8 mouse cellular contexts compared by ENCODE assay signal in genomic region chr5:128596813-128597212, GRCm38 (mm10). TPM values are rescaled to one million over a fixed set of nuclear protein-coding genes. Genes with fewer than 3 reads are reported as not detected.
A peak's percentile ranks its signal among the peaks of the same experiment; 100 is the strongest.
DNase-seq lines count a peak whose midpoint lies in the region; ATAC-seq and TF ChIP-seq lines count a peak whose summit lies in the region.

No protein-coding gene starts in this region.

- H3K36me3 ChIP-seq in lung, embryonic 14.5 days (ENCODE audit: insufficient read depth) = no peaks in the 10 kb centered on the region
- 0 out of 2 replicates have a peak, but pooled peaks cover 4% of the 10 kb centered on the region for H3K36me3 ChIP-seq in limb, embryonic 10.5 days
- no peaks in the 10 kb centered on the region for H3K36me3 ChIP-seq in stomach, embryonic 15.5 days

- no peak overlapping the region for H3K27ac ChIP-seq in cerebellum, adult 2 months (ENCODE audit: insufficient read depth, low read length)
- no peak overlapping the region for H3K27ac ChIP-seq in lung, embryonic 14.5 days (ENCODE audit: low read depth)
- peak overlapping the region; percentile 75 for H3K27ac ChIP-seq in limb, embryonic 10.5 days
- no peak overlapping the region for H3K27ac ChIP-seq in stomach, embryonic 15.5 days

- WGBS in cerebellum, adult 2 months = 9% methylated on average over 20 of the region's 20 CpGs
- 4% methylated on average over 20 of the region's 20 CpGs for WGBS in lung, embryonic 14.5 days
- WGBS in limb, embryonic 10.5 days = under 1% methylated on average over 20 of the region's 20 CpGs
- WGBS in stomach, embryonic 15.5 days = 4% methylated on average over 20 of the region's 20 CpGs

- H3K9me3 ChIP-seq in lung, embryonic 14.5 days (ENCODE audit: low read depth, low read length) = no peaks in the 10 kb centered on the region
- no peaks in the 10 kb centered on the region for H3K9me3 ChIP-seq in limb, embryonic 10.5 days (replicated peaks)
- no peaks in the 10 kb centered on the region for H3K9me3 ChIP-seq in stomach, embryonic 15.5 days

- H3K4me2 ChIP-seq in lung, embryonic 14.5 days = peak overlapping the region; percentile 57
- H3K4me2 ChIP-seq in stomach, embryonic 15.5 days = peak overlapping the region; percentile 53

- H3K4me1 ChIP-seq in cerebellum, adult 2 months (ENCODE audit: control insufficient read depth, insufficient read depth, low read length) = peaks cover 7% of the 10 kb centered on the region; the same call in 1 of the 2 replicates
- H3K4me1 ChIP-seq in lung, embryonic 14.5 days (ENCODE audit: insufficient read depth) = 0 out of 2 replicates have a peak, but pooled peaks cover 6% of the 10 kb centered on the region
- peaks cover 58% of the 10 kb centered on the region for H3K4me1 ChIP-seq in limb, embryonic 10.5 days
- peaks cover 29% of the 10 kb centered on the region for H3K4me1 ChIP-seq in stomach, embryonic 15.5 days

- peak overlapping the region; percentile 22 for H3K4me3 ChIP-seq in cerebellum, adult 2 months (replicated peaks; ENCODE audit: insufficient read depth, low read depth, low read length)
- H3K4me3 ChIP-seq in lung, embryonic 14.5 days (ENCODE audit: low read depth, low read length) = peak overlapping the region; percentile 25
- H3K4me3 ChIP-seq in limb, embryonic 10.5 days = peak overlapping the region; percentile 48
- peak overlapping the region; percentile 27 for H3K4me3 ChIP-seq in stomach, embryonic 15.5 days (replicated peaks)

- no peak for ATAC-seq in lung, embryonic 14.5 days (ENCODE audit: insufficient read depth)
- no peak for ATAC-seq in stomach, embryonic 15.5 days (ENCODE audit: insufficient read depth, low FRiP score, low read depth)
- ATAC-seq in activated CD4-positive, CD25-positive, alpha-beta regulatory T cell, adult 4 months = no peak

- peak overlapping the region; percentile 29 for H3K9ac ChIP-seq in lung, embryonic 14.5 days
- no peak overlapping the region for H3K9ac ChIP-seq in stomach, embryonic 15.5 days

- TF ChIP-seq POLR2A in cerebellum, adult 2 months (IDR thresholded peaks at IDR 0.05; ENCODE audit: borderline replicate concordance, insufficient read depth, low read length) = no peak

- H3K27me3 ChIP-seq in cerebellum, adult 2 months (ENCODE audit: control insufficient read depth, insufficient read depth, low read length) = peaks cover 3% of the 10 kb centered on the region; the same call in 1 of the 2 replicates
- H3K27me3 ChIP-seq in lung, embryonic 14.5 days (ENCODE audit: insufficient read depth, low read length) = peaks cover 39% of the 10 kb centered on the region; the same call in 1 of the 2 replicates
- H3K27me3 ChIP-seq in limb, embryonic 10.5 days (ENCODE audit: low read depth, poor library complexity, severe bottlenecking) = no peaks in the 10 kb centered on the region
- H3K27me3 ChIP-seq in stomach, embryonic 15.5 days (replicated peaks) = peaks cover 49% of the 10 kb centered on the region

- no peak for TF ChIP-seq CTCF in cerebellum, adult 2 months (IDR thresholded peaks at IDR 0.05; ENCODE audit: borderline replicate concordance, insufficient read depth, low read depth, low read length)
- TF ChIP-seq CTCF in lung, embryonic 14.5 days (IDR thresholded peaks at IDR 0.05; ENCODE audit: low read depth) = no peak

- DNase-seq in cerebellum, adult 2 months = peak in 1 of 2 experiments; percentile 11
- no peak for DNase-seq in cerebellum, adult 9-11 months
- peak; percentile 44 for DNase-seq in lung, embryonic 14.5 days
- DNase-seq in lung, postnatal 36 days = no peak
- peak; percentile 64 for DNase-seq in limb, embryonic 10.5 days (ENCODE audit: low spot score)
- DNase-seq in urinary bladder, adult 2 months (ENCODE audit: low spot score) = no peak

RNA-seq across cellular contexts. Expression of gene Fzd10, which starts 3.8 kb away (rescaled TPM):
- 1.6 and 1.9 TPM in 2 replicates for polyA plus RNA-seq in cerebellum, adult 2 months (2012; rRNA removed)
- polyA plus RNA-seq in lung, embryonic 14.5 days (2014; fragmentation: Nextera tagmentation; extraction: Ambion mirVana) = 1.7 and 2.1 TPM in 2 replicates
- polyA plus RNA-seq in limb, embryonic 10.5 days (2016; fragmentation: Nextera tagmentation; extraction: Ambion mirVana) = 8.1 and 10.5 TPM in 2 replicates
- polyA plus RNA-seq in stomach, embryonic 15.5 days (2015; fragmentation: Nextera tagmentation; extraction: Ambion mirVana) = 0.95 and 1.8 TPM in 2 replicates
- polyA plus RNA-seq in activated CD4-positive, CD25-positive, alpha-beta regulatory T cell, adult 4 months (2017; shearing (Covaris generic)) = not detected
- 2.0 and 2.6 TPM in 2 replicates for polyA plus RNA-seq in urinary bladder, adult 2 months (2012; rRNA removed)

Comparison
In these comparisons a context has a peak if more than half of its experiments do, and no peak if none do; other contexts are left out.
1. DNase-seq: peak in lung, embryonic 14.5 days (single experiment) and limb, embryonic 10.5 days (single experiment); none in cerebellum, adult 9-11 months (single experiment), lung, postnatal 36 days (single experiment) and urinary bladder, adult 2 months (single experiment).
2. Peak in every context shown above with its lines, with median percentiles within 50 percentile points of each other: H3K4me3 ChIP-seq.